Mouse (Mus musculus) spleen, adult 2 months (tissue): ENCODE measurements around the gene Ctps. TPM values are rescaled to one million over a fixed set of nuclear protein-coding genes. Genes with fewer than 3 reads are reported as not detected.

Experiments
- DNase-seq, 2 experiments: peaks; one replicate each; pipeline versions ENCODE4 v3.0.0 to v3.0.0-alpha.2; 2012 to 2021; ENCODE audit warnings: low spot score in 2 of 2, low read depth in 1 of 2
- H3K27ac ChIP-seq: fragments of 200-500 bp; 2 replicates; pipeline ENCODE4 v1.5.1; 2012; ENCODE audit warnings: low read length, inconsistent platforms; ENCODE audit not compliant: insufficient read depth
- H3K27me3 ChIP-seq: fragments of 200-500 bp; 2 replicates; pipeline ENCODE4 v1.6.1; 2012; ENCODE audit warnings: mild to moderate bottlenecking, moderate library complexity, low read length, inconsistent platforms; ENCODE audit not compliant: control insufficient read depth, insufficient read depth
- H3K36me3 ChIP-seq: fragments of 200-500 bp; 2 replicates; pipeline ENCODE4 v1.6.1; 2012; ENCODE audit warnings: mild to moderate bottlenecking, low read length, inconsistent platforms; ENCODE audit not compliant: control insufficient read depth, insufficient read depth
- H3K4me1 ChIP-seq: fragments of 200-500 bp; 2 replicates; pipeline ENCODE4 v1.6.1; 2011; ENCODE audit warnings: inconsistent platforms; ENCODE audit not compliant: control insufficient read depth, insufficient read depth, insufficient read length
- H3K4me3 ChIP-seq: fragments of 200-500 bp; 2 replicates; pipeline ENCODE4 v1.5.1; 2011; ENCODE audit warnings: mild to moderate bottlenecking, inconsistent platforms; ENCODE audit not compliant: insufficient read depth, insufficient read length; ENCODE audit errors: extremely low read depth
- CTCF ChIP-seq: fragments of 200-500 bp; IDR thresholded peaks from 2 replicates; pipeline ENCODE4 v1.5.1; 2011; ENCODE audit warnings: mild to moderate bottlenecking, inconsistent platforms; ENCODE audit not compliant: insufficient read depth, insufficient read length, insufficient replicate concordance; ENCODE audit errors: extremely low read depth
- POLR2A ChIP-seq: fragments of 200-500 bp; IDR thresholded peaks from 2 replicates; pipeline ENCODE4 v1.6.1; 2011; ENCODE audit warnings: low read depth, low read length, inconsistent platforms
- WGBS: fragments of 180-500 bp; shearing (Covaris S2); methylation state at CpG from one replicate; pipeline ENCODE4 v1.1.7; 2018; 5-methylcytosine and 5-hydroxymethylcytosine counted together
- polyA plus RNA-seq: library from polyadenylated mRNA; depleted of rRNA; stranded (reverse); fragments of >200 nt; gene quantifications from 2 replicates; pipeline ENCODE4 v1.2.3, GENCODE M21; 2012

Gene Ctps
- polyA plus RNA-seq, 1 experiment = 4.3 TPM

DNA sequence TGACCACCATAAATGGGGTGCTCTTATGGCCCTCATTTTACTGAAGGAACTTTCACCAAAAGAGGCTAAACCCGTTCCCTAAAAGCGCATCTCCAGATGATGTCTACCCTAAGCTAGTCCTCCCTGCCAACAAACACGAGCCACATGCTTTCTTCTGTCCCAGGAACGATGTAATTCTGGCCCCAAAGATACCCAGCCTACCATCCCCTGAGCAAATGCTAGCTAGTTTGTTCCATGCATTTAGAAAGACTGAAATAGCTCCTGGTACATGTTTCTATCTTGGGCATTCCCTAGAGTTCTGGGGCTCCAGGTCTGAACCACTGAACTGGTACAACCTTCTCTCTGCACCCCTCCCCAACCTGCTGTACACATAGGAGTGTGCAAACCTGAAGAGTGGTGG, 20.9 kb upstream of the Ctps start:
- H3K4me1 ChIP-seq = peaks cover 6% of the 10 kb centered on the region; the same call in 1 of the 2 replicates
- no peak overlapping the region for H3K4me3 ChIP-seq
- H3K36me3 ChIP-seq = no peaks in the 10 kb centered on the region
- 94% methylated on average over 4 of the region's 4 CpGs for WGBS
- no peaks in the 10 kb centered on the region for H3K27me3 ChIP-seq
- no peak for DNase-seq
- H3K27ac ChIP-seq = no peak overlapping the region
- TF ChIP-seq CTCF (no peak), POLR2A (no peak)

DNA sequence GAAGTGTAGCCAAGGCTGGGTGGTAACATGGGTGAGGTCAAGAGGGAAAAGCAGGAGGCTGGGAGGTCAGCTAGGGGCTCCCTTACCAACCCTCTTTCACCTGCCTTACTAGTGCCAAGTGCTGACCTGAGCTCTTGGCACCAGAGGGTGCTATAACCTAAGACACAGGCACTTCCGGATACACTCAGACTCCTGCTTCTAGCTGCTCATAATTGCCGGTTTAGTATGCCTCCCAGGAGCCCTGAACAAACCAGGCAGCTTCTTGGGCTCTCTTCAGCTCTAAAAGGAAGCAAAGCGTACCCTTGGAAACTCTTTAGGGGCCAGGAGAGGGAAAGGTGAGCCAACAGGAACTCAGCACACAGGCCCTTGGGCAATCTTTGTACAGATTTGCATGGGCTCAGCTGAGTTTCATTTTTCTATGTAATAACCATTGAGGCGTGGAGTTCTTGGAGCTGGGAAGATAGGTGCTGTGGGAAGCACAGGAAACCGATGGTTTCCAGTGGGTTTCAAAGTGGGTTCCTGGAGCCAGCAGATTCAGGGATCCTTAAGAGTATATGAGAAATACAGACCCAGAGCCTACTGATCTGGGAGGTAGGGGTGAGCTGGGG, 19.8 kb upstream of the Ctps start:
- DNase-seq = peak; percentile 45 to 56
- no peak for TF ChIP-seq POLR2A
- TF ChIP-seq CTCF = peak; percentile 86; the same call in 1 of the 2 replicates
- Histone ChIP-seq H3K4me1 (peaks cover 6% of the 10 kb centered on the region; the same call in 1 of the 2 replicates), H3K27ac (no peak overlapping the region), H3K36me3 (no peaks in the 10 kb centered on the region), H3K27me3 (no peaks in the 10 kb centered on the region), H3K4me3 (no peak overlapping the region)
- 26% methylated on average over 5 of the region's 5 CpGs for WGBS

DNA sequence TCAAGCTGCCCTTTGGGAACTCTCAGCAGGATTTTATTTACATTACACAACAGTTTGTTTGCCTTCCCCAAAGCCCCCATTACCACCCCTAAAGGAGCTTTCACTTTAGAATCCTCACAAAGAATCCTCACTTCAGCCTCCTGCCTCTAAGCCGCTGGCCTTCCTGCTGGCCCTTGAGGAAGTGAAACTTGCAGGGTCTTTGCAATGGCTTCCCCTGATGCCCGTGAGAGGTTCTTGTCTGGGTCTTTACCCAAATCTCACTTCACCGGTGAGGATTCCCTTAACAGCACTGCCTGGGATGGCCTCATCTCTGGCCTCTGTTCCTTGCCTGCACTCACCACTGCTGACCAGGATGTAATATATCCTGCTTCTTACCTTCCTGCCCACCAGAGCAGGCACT, 19.0 kb upstream of the Ctps start:
- no peak for DNase-seq
- H3K27ac ChIP-seq = no peak overlapping the region
- no peak overlapping the region for H3K4me3 ChIP-seq
- 13% methylated on average over 3 of the region's 3 CpGs for WGBS
- no peak for TF ChIP-seq POLR2A
- TF ChIP-seq CTCF = no peak
- H3K36me3 ChIP-seq = no peaks in the 10 kb centered on the region
- no peaks in the 10 kb centered on the region for H3K27me3 ChIP-seq
- H3K4me1 ChIP-seq = peaks cover 6% of the 10 kb centered on the region; the same call in 1 of the 2 replicates

DNA sequence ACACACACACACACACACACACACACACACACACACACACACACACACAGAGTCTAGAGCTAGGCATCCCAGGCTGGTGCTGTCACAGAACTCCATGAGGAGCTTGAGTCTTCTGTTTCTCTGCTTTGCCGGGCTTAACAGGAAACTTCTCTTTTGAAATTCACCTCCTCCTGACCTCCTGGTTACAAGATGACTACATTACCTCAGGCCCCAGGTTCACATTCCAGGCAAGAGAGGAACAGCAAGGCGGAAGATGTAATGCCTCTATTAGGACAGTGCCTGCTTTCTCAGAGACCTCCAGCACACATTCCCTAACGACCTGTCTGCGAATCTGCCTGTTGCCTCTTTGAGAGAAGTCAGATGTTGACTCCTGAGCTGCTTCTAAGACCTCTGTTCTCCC, 18.4 kb upstream of the Ctps start, which contains the start of gene Gm8439:
TSS of gene Gm8439 (plus strand) at position 301 of the 400 bp plus-strand sequence.
- H3K36me3 ChIP-seq = no peaks in the 10 kb centered on the region
- no peak within 1 kb of the TSS for H3K27ac ChIP-seq
- no peak for DNase-seq
- WGBS = 57% methylated on average over 4 of the region's 4 CpGs
- no peak for TF ChIP-seq CTCF
- no peak for TF ChIP-seq POLR2A
- H3K4me3 ChIP-seq = no peak within 1 kb of the TSS
- peaks cover 6% of the 10 kb centered on the region; the same call in 1 of the 2 replicates for H3K4me1 ChIP-seq
- H3K27me3 ChIP-seq = no peaks in the 10 kb centered on the region

DNA sequence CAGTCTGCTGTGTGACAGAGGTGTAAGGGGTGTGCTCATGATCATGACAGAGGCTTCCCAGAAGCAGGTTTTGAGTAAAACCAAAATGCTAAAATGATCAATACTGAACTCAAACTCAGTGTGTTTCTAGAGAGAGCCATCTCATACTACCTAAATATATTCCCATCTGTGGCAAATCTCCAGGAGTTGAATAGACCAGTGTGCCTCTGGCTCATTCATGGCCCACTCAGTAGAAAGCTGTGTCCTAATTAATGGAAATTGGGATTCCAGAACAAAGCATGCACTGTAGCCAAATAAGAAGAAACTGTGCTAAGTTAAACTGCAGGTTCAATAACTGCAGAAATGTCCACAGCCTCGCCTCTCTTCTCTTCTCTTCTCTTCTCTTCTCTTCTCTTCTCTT, 16.9 kb upstream of the Ctps start:
- Histone ChIP-seq H3K4me1 (peaks cover 6% of the 10 kb centered on the region; the same call in 1 of the 2 replicates), H3K27me3 (no peaks in the 10 kb centered on the region), H3K36me3 (no peaks in the 10 kb centered on the region), H3K27ac (no peak overlapping the region), H3K4me3 (no peak overlapping the region)
- DNase-seq = no peak
- 83% methylated on average over 1 of the region's 1 CpGs for WGBS
- TF ChIP-seq POLR2A (no peak), CTCF (no peak)

DNA sequence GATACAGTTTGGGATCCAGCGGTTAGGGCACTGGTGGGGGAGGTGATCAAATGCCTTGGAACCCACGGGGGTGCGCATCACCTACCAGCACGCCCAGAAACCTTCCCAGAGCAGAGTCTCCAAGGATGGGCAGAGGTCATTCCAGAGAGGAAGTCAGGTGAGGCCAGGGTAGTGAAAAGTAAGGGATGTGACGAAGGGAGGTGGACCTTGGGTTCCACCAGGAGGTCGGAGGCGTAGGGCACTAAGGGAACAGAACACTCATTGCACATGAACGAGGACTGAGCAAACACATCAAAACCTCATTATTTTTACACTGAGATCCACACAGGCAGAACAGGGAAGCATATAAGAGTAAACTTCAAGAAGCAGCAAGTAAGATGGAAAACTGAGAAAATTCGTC, 11.6 kb upstream of the Ctps start:
- Histone ChIP-seq H3K4me3 (no peak overlapping the region), H3K27me3 (no peaks in the 10 kb centered on the region; the same call in 1 of the 2 replicates), H3K27ac (no peak overlapping the region), H3K36me3 (no peaks in the 10 kb centered on the region), H3K4me1 (no peaks in the 10 kb centered on the region)
- no peak for TF ChIP-seq CTCF
- no peak for TF ChIP-seq POLR2A
- DNase-seq = no peak
- 87% methylated on average over 9 of the region's 9 CpGs for WGBS

DNA sequence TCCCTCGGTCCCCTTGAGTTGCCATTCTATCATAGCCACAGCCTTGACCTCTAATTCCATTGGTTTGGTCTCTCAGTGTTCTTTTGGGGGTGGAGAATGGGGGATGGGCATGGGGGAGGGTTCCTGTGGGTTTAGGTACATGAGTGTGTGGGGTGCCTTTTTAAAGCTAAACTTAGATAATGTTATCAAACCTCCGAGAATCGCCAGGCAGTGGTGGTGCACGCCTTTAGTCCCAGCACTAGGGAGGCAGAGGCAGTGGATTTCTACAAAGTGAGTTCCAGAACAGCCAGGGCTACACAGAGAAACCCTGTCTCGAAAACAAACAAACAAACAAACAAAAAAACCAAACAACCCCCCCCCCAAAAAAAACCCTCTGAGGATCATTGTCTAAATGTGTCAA, 10.8 kb upstream of the Ctps start:
- no peak for DNase-seq

More for the DNA sequence above, 10.8 kb upstream of the Ctps start:
- H3K4me3 ChIP-seq = no peak overlapping the region
- H3K4me1 ChIP-seq = no peaks in the 10 kb centered on the region
- no peak for TF ChIP-seq CTCF
- TF ChIP-seq POLR2A = no peak
- 73% methylated on average over 5 of the region's 5 CpGs for WGBS
- no peaks in the 10 kb centered on the region for H3K36me3 ChIP-seq
- no peaks in the 10 kb centered on the region; the same call in 1 of the 2 replicates for H3K27me3 ChIP-seq
- no peak overlapping the region for H3K27ac ChIP-seq
